Mouse (Mus musculus): ENCODE data around the gene Ano6.

Gene Ano6

GRCm38 (mm10) chr15:95987916-95988315 lies 197.3 kb downstream of the Ano6 start:
- no peak for DNase-seq

- DNase-seq = no peak
Observed at GRCm38 (mm10) chr15:95989496-95990124, 199.0 kb downstream of the Ano6 start.

- no peak for DNase-seq
Observed at GRCm38 (mm10) chr15:96002958-96003601, 212.4 kb downstream of the Ano6 start.

GRCm38 (mm10) chr15:96011640-96012390 lies 221.2 kb downstream of the Ano6 start:
- no peak for DNase-seq

GRCm38 (mm10) chr15:96012391-96012775 lies 221.7 kb downstream of the Ano6 start:
- no peak for DNase-seq

- no peak for DNase-seq
Observed at GRCm38 (mm10) chr15:96014501-96014900, 223.9 kb downstream of the Ano6 start.

GRCm38 (mm10) chr15:96020465-96020864 lies 229.8 kb downstream of the Ano6 start:
- no peak for DNase-seq

- DNase-seq = no peak
Observed at GRCm38 (mm10) chr15:96021506-96021905, 230.9 kb downstream of the Ano6 start.
